Mouse (Mus musculus): ENCODE results near the gene Pla2g4f.

The Pla2g4f gene

DNA sequence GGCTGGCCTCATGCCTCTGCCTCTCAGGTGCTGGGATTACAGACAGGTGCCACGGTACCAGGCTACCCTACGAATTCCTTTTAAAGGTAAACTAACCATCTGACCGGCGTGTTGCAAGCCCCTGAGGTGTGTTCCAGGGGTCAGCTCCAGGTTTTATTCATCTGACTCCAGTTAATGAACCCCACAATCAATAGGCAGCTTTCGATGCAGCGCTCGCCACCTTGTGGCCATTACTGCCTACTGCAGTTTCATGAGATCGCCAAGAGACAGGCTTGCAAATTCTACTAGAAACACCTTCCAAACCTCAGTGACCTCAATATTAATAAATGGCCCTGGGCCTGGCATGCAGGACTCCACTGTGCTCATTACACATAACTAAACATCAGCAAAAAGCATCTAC is 34.0 kb downstream of the Pla2g4f start:
- DNase-seq (ENCODE audit: low read depth): peak; percentile 6

DNA sequence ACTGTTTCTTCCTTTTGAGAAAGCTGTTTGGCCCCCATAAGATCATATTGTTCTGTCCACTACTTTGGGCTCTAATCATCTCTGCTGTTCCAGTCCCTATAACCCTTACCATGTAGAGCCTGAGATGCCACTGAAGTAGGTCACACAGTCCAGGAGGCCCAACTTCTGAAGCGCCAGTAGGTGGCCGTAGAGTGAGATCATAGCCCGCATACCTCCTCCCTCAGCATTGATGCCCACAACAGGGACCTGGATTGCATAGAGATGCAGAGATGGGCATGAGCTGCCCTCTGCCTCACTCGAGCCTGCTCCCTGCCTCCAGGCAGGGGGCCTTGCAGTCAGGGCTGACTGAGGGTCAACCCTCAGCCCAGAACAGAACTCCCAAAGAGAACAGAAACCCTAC is 37.0 kb downstream of the Pla2g4f start:
- DNase-seq (ENCODE audit: low read depth): no peak

DNA sequence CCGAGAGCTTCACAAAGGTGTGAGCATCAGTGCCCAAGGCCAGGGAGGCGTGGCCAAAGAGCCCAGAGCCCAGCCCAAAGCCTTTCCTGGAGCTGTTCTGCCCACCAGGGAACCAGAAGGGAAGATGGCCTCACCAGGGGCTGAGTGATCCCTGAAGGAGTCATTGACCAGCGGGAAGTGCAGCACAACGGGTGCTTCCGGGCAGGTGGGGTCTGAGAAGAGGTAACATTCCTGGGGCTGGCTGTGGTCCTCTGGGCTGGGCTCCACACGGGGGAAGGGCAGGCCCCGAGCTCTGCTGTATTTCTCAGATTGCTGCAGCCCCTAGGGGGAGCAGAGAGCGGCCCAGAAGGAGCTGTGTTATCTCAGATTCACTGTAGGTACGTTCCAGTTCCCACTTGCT is 45.3 kb downstream of the Pla2g4f start:
- no peak for DNase-seq (ENCODE audit: low read depth)

DNA sequence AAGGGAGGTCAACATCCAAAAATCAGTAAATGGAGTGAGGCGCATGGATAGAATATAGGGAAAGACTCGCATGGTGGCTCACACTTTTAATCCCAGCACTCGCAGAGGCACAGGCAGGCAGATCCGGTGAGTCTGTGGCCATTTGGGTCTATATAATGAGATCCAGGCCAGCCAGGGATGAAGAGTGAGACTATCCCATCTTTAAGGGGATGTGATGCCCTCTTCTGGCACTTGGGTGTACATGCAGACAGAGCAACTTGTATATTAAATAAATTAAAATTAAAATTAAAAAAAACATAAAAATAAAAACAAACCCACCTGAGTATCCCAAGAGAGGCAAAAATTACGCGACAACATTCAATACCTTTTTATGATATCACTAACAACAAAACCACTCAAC is 48.4 kb downstream of the Pla2g4f start:
- no peak for DNase-seq (ENCODE audit: low read depth)

DNA sequence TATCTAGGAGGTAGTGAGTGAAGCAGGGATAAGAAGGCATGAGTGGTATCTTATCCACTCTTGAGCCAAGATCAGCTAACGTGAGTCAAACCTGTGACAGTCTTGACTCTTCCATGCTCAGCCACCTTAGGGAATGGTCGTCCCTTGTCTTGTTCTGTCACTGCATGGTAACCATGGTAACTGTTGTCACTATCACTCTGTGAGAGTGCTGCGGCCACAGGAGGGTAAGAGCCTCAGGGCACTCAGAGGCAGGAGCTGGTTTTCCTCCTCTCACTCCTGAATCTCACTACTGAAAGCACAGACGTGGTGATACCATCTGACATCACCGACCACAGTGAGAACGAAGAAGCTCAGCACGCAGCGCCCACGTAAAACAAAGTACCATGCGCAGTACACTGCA is 49.1 kb downstream of the Pla2g4f start:
- DNase-seq (ENCODE audit: low read depth): no peak

DNA sequence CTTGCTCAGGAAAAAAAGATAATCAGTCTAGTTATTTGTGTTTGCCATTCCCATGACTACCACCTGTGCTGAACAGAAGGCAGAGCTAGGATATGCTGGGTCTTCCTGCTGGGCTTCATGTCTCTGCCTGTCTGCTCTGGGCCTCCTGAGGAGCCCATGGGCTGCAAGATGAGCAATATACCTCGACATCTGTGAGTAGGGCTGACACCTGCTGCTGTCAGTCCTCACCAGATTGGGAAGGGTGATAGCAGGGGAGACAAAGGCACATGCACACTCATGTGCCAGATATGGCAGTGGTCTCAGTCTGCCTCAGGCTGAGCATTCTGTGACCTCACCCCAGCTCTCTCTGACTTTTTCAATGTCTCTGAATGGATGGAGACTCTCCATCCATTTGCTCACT is 51.1 kb downstream of the Pla2g4f start:
- no peak for DNase-seq (ENCODE audit: low read depth)

DNA sequence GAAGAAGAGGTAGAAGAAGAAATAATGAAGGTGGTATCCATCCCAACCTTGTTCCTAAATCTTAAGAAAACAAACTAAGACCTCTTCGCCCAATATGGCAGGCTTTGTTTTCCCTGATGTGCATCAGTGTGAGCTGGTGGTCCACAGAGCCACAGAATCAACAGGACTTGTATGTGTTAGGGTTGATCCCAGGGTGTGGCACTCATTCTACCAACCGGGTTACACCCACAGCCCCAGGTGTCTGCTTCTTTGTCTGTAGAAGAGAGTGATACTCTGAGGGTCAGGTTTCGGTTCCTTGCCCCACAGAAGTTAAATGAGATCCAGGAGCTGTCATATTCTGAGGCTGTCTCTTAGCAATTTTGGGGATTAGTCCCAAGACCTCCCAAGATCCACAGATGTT is 52.6 kb downstream of the Pla2g4f start:
- DNase-seq (ENCODE audit: low read depth): no peak

DNA sequence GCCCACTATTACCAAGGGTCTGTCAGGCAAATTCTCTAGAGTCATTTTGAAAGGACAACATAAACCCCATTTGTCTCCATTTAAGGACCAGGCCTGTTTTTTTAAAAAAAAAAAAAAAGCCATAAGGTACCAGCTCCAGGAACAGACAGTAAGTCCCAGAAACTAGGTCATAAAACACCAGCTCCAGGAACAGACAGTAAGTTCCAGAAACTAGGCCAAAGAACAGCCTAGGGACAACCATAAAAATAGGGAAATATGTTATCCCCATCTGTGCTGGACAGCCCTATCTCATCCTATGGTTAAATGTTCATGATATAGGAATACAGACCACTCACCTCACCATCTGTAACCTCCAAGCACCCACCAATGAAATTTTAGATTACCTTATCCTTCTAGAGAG is 57.7 kb downstream of the Pla2g4f start:
- DNase-seq (ENCODE audit: low read depth): no peak

DNA sequence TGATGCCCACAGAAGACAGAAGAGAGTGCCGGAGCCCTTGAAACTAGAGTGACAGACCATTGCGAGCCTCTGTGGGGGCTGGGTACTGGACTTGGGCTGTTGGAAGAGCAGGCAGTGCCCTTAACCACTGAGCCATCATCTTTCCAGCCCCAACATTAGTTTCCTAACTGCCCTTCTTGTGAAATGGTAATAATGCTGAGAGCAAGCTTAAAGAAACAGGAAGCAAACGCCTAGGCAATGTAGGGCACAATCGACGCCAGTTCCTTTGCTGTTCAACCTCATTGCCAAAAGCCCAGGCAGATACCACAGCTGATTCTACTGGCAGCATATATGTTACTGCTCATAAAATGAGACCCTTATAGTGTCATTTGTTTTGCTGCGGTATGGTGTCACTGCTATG is 61.3 kb downstream of the Pla2g4f start:
- DNase-seq (ENCODE audit: low read depth): no peak
